Mouse (Mus musculus): ENCODE measurements around the gene Cfap58. TPM values are rescaled to one million over a fixed set of nuclear protein-coding genes. Genes with fewer than 3 reads are reported as not detected.

Cfap58 gene
- polyA plus RNA-seq (2012), result not detected in 2 replicates

GRCm38 (mm10) chr19:47937443-47938406 is at the start of gene Cfap58:
Gene Cfap58, plus strand, starts transcription at chr19:47937675.

GRCm38 (mm10) chr19:47919126-47919965 is 18.1 kb upstream of the Cfap58 start, which contains the start of the genes Cfap43 and Itprip:
Gene Cfap43, minus strand, starts transcription at chr19:47919287.
Gene Itprip, minus strand, starts transcription at chr19:47919299.

Other genes with a start within 250 kb of the Cfap58 start
- 0.59 and 1.1 TPM in 2 replicates for gene Col17a1, start 245.6 kb upstream of the Cfap58 start, polyA plus RNA-seq (2012)
- gene Sfr1, start 206.0 kb upstream of the Cfap58 start, polyA plus RNA-seq (2012), result 29.4 and 40.5 TPM in 2 replicates
- gene Gsto1, start 82.7 kb upstream of the Cfap58 start, polyA plus RNA-seq (2012), result 511 and 544 TPM in 2 replicates
- not detected in 2 replicates for gene Gsto2, start 72.1 kb upstream of the Cfap58 start, polyA plus RNA-seq (2012)
- gene Cfap43, start 18.4 kb upstream of the Cfap58 start, polyA plus RNA-seq (2012), result not detected in 2 replicates
- 21.2 and 24.8 TPM in 2 replicates for gene Itprip, start 18.4 kb upstream of the Cfap58 start, polyA plus RNA-seq (2012)

Measured in megakaryocyte-erythroid progenitor cell, adult 5 weeks (primary cell).